Mouse (Mus musculus) neutrophil, adult 5-6 weeks (primary cell): ENCODE measurements around the gene Olfr1411. TPM values are rescaled to one million over a fixed set of nuclear protein-coding genes. Genes with fewer than 3 reads are reported as not detected.
A peak's percentile ranks its signal among the peaks of the same experiment; 100 is the strongest.

ENCODE experiments used
- ATAC-seq: fragments of 151-379, 151-347 bp; 2 replicates; pipeline ENCODE4 v1.8.0; 2017; ENCODE audit warnings: mild to moderate bottlenecking, moderate TSS enrichment; ENCODE audit not compliant: insufficient number of reproducible peaks, poor library complexity, low FRiP score, severe bottlenecking; ENCODE audit errors: extremely low read depth
- total RNA-seq: library from RNA; stranded (forward); fragments of 200-1000 nt; gene quantifications from 2 replicates; pipeline ENCODE4 v1.2.3, GENCODE M21; 2017

Olfr1411 gene
- total RNA-seq, 1 experiment from 2014 or later: not detected

DNA sequence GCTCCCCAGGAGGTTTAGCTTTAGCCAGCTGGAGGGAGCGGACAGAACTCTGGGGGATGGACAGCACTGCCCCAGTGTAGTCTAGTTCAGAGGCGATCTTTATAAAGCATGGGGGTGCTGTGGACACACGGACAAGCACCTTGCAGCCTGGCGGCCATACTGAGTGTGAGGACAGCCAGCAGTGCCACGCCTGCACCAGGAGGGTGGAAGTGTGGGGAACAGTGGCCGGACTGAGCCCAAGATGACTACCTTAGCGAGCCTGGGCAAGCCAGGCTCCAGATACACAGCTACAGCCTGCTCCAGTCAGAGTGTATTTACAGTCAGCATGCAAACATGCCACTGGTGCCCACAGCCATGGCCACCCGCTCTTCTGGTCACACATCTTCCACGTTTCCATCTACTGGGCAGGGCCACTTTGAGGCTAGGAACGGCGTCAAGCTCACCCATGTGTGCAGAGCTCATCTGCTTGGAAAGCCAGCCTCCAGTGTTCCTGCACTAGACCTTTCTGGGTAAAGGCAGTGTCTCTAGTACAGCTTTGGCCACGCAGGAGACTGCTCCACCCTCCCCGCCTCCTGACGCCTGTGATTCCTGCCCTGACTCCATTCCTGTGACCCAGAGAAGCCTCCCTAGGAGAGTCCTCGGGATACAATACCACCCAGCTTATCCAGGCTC is 43.4 kb downstream of the Olfr1411 start:
- ATAC-seq: no peak

DNA sequence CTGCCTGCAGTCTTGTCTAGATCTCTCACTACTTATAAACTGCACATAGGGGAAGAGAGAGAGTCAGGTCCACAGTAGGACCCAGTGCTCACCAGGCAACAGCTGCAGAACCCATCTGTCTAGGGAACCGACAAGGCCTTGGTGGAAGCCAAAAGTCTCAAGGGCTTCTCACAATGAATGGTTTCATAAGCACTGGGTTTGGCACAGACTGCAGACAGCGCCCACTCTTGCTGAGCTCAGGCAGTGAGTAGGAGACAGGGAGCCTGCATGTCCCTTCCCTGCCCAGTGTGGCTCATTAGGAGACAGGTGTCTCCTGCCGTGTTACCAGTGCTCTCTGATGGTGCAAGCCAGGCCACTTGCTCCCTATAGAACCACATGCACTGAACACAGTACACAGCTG is 44.0 kb downstream of the Olfr1411 start:
- no peak for ATAC-seq

DNA sequence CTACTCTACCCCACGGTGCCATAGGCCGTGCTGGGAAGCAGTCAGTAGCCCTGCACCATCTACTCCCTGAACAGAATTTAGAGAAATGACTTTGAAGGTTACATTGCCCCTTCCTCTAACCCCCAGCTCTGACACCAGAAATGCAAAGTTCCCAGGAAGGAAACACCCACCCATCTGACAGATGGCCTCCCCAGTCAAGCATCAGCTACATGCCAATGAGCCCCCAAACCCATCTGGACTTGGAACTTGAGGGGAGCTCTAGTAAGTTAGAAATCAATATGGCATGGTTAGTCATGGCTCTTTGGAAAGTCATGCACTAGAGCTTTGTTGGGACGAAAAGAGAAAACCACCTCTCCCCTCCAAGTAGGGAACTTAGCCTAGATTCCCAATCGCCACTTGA is 44.5 kb downstream of the Olfr1411 start:
- ATAC-seq: no peak

GRCm38 (mm10) chr1:92640393-92640792 is 46.2 kb downstream of the Olfr1411 start:
- no peak for ATAC-seq

DNA sequence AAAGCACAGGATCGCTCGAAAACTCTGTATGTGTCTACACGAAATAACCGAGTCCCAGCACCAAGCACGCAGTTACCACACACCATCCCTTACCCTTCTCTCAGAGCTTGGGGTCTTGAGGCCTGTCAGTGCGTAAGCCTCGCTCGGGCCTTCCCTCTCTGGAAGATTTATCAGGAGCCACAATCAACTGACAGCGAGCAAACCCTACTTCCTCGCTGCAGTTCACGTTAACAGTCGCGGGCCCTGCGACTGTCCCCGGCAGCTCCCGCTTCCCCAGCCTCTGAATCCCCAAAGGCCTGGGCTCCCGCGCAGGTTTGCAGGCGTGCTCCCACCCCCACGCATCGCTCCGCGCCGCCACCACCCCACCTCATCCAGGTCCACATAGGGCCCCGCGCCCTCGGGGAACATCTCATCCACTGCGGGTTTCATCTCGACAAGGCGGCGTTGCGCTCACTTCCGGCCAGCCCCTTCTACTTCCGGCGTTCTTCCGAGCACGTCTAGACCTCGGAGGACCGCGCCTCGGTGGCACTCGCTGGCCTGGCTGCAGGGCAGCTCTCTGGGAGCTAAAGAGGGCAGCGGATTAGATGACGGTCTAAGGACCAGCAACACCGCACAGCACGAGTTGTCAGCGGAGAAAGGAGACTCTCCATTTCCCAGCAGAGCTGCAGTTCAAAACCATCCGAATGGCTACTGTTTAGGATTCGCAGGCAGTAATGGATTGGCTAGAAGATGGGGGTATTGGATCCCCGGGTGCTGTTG is 47.5 kb downstream of the Olfr1411 start, which contains the start of gene Cops9:
TSS of gene Cops9 (minus strand) at position 472 of the 759 bp plus-strand sequence.
- peak; percentile 88 for ATAC-seq

DNA sequence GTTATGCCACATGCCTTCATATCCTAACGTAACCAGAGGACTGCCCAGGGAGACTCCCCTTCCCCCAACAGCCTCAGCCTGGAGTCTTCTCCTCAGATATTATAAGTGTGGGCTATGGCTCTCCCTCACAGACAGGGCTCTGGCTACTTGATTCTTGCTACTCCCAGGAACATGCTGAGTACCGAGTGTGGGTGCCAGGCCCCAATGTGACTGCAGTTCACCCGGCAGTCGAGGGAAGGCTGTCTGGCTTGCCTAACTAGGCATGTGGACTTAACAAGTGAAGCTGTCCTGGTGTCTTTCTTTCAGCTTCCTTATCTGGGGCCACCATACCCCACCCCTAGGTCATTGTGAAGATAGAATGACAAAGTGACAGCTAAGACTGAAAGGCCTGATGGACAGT is 49.5 kb downstream of the Olfr1411 start:
- ATAC-seq: no peak

GRCm38 (mm10) chr1:92644916-92645315 is 50.7 kb downstream of the Olfr1411 start:
- no peak for ATAC-seq

- no peak for ATAC-seq
Measured at GRCm38 (mm10) chr1:92646111-92646510, 51.9 kb downstream of the Olfr1411 start.

- no peak for ATAC-seq
Measured at GRCm38 (mm10) chr1:92646601-92647000, 52.4 kb downstream of the Olfr1411 start.

DNA sequence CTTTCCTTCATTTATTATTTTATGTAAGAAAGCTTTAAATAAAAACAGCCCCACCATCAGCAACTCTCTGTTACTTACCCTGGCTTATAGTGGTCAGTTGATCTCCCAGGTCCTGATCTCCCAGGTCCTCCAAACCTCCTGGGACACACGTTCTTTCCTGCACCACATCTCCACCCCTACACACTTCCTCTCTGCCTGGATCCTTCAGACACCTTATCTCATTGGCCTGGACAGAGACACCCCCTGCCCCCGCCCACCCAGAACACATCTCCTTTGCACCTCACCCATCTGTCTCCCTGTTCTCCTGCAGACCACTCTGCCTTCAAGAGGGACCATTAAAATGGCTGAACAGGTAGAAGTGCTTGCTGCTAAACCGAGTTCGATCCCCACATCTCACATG is 52.8 kb downstream of the Olfr1411 start:
- ATAC-seq: no peak

Other genes with a start within 250 kb of the Olfr1411 start
- gene Ndufa10, start 120.6 kb upstream of the Olfr1411 start, total RNA-seq: 55.4 and 71.5 TPM in 2 replicates
- 0.12 TPM in 1 of 2 replicates, not detected in the other for gene Olfr1416, start 109.3 kb upstream of the Olfr1411 start, total RNA-seq
- gene Olfr1415, start 98.3 kb upstream of the Olfr1411 start, total RNA-seq: not detected in 2 replicates
- gene Olfr1414, start 75.8 kb upstream of the Olfr1411 start, total RNA-seq: not detected in 2 replicates
- gene Olfr1413, start 23.1 kb upstream of the Olfr1411 start, total RNA-seq: not detected in 2 replicates
- not detected in 2 replicates for gene Olfr1412, start 8.6 kb upstream of the Olfr1411 start, total RNA-seq
- gene Olfr1410, start 11.4 kb downstream of the Olfr1411 start, total RNA-seq: not detected in 2 replicates
- 0.12 TPM in 1 of 2 replicates, not detected in the other for gene Olfr12, start 23.4 kb downstream of the Olfr1411 start, total RNA-seq
- gene Cops9, start 47.6 kb downstream of the Olfr1411 start, total RNA-seq: 37.0 and 54.9 TPM in 2 replicates
- not detected in 2 replicates for gene Otos, start 54.4 kb downstream of the Olfr1411 start, total RNA-seq
- 2.7 and 3.0 TPM in 2 replicates for gene Gpc1, start 237.2 kb downstream of the Olfr1411 start, total RNA-seq